Mouse (Mus musculus): ENCODE data around the gene Drg2. TPM values are rescaled to one million over a fixed set of nuclear protein-coding genes. Genes with fewer than 3 reads are reported as not detected.

Drg2 gene
- total RNA-seq (2023) = 54.2 TPM

DNA sequence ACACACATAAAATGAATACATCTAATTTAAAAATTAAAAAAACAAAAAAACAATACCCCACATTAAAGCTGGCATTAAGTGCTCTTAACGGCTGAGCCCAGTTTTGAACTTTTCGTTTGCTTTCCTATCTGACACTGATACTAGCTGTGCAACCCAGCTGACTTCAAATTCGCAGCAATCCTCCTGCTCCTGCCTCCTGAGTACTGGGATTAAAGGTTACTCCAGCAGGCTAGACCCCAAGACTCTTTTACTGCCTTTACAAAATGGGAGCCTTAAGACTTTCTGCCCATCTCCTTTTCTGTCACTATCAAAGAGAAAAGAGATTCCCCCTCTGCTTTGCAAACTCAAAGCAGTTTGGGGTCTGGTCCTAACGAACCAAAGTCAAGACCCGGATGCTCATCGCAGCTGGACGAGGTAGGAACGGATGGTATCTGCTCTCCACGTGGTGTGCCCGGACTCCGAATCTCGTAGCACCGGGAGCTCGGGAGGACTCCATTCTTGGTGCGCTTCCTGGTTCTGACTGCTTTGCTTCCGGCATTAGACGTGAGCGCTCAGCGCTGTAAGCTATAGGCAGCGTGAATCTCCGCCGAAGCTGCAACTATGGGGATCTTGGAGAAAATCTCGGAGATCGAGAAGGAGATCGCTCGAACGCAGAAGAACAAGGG lies at the start of gene Drg2:
Gene Drg2 (plus strand): TSS at position 512 of the 665 bp plus-strand sequence.

DNA sequence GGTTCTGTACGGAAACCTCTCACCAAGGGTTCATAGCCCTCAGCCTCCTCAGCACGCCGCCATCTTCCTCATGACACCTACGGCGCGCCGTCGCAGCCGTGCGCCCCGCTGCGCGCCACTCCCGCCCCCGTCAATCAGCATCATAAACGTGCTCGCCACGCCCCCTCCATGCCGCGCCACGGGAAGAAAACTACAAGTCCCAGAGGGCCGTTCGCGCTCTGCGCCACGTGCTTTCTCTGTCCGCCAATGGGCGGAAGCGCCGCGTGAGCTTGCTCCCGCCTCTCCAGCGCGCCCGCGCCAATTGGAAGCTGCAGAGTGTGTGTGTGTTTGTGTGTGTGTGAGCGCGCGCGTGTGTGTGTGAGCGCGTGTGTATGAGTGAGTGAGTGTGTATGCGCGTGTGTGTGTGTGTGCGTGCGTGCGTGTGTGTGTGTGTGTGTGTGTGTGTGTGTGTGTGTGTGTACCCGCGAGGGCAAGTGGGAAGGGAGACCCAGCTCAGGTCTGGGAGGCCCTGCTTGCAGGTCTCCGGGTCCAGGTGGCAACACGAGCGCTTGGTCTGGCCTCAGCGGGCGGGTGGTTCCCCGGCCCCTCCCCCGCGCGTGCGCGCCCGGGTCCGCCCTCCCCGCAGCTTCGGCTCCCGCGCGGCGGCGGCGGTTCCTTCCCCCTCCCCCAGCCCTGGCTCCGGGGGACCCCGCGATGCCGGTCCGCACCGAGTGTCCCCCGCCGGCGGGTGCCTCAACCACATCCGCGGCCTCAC lies 37.3 kb upstream of the Drg2 start, which contains the start of gene Gid4:
Gene Gid4 (plus strand): TSS at position 183 of the 754 bp plus-strand sequence.

DNA sequence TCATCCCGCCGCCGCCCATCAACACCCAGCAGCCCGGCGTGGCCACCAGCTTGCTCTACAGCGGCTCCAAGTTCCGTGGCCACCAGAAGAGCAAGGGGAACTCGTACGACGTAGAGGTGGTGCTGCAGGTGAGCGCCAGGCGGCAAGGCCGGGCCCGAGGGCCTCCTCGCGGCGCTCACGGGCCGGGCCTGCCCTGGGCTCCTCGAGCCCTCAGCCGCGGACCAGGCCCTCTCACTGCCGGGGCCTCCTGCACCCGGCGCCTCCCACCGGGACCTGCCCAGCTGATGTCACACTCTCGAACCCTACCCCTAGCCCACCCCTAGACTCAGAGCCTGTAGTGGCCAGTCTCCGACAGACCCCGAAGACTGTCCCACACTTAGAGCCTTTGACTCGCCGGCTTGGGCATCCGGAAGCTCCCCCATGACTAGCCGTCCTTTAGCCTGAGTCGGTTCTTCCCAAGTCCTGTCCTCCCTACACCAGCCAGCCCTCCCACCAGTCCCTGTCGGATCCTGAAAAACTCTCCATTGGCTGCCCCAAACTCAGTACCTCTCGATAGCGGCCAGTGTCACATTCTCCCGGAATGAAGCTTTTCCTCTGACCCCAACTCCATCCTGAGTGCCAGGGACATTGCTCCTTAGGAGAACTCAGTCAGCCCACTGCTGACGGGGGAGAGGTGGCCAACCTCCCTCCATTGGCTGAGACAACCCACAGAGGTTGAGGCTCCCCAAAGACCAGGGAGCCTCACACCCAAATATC lies 36.5 kb upstream of the Drg2 start, which contains the start of gene Atpaf2:
Gene Atpaf2 (minus strand): TSS at position 741 of the 756 bp plus-strand sequence.

DNA sequence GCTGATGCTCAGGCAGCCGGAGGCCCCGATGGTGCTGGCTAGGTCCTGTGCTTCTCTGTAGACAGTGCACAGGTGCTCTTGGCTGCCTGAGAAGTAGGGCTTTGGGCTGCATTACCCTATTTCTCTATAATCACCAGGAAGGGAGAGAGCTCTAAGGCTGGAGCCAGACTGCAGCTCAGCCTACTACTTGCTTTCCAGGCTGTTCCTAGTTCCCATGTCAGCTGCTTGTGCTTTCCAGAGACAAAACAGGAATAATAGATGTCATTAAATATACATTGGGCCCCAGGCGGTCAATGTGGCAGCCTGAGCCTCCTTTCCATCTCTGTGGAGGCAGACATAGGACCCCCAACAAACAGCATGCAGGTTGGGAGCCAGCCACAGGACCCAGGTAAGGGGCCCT lies 14.6 kb downstream of the Drg2 start, which contains the start of gene Myo15:
Gene Myo15 (plus strand): TSS at position 301 of the 400 bp plus-strand sequence.

Other genes starting within 250 kb of the Drg2 start
- 147 TPM for gene Srebf1, start 232.0 kb upstream of the Drg2 start, total RNA-seq (2023)
- gene Tom1l2, start 101.7 kb upstream of the Drg2 start, total RNA-seq (2023) = 35.0 TPM
- 0.56 TPM for gene Drc3, start 101.3 kb upstream of the Drg2 start, total RNA-seq (2023)
- gene Gid4, start 37.4 kb upstream of the Drg2 start, total RNA-seq (2023) = 26.5 TPM
- 37.7 TPM for gene Atpaf2, start 36.1 kb upstream of the Drg2 start, total RNA-seq (2023)
- 0.62 TPM for gene Myo15, start 14.7 kb downstream of the Drg2 start, total RNA-seq (2023)
- 65.1 TPM for gene Alkbh5, start 81.8 kb downstream of the Drg2 start, total RNA-seq (2023)
- 37.2 TPM for gene Llgl1, start 245.1 kb downstream of the Drg2 start, total RNA-seq (2023)

Data from CD4-positive naive resting alpha-beta T cell, adult 57 days (primary cell).